Mouse (Mus musculus) megakaryocyte, embryonic 14.5 days (primary cell): Measurements from ENCODE around the gene Fpgs.

Experiments
- FLI1 ChIP-seq: IDR thresholded peaks from 2 replicates; pipeline ENCODE4 v1.6.1; 2012; ENCODE audit warnings: low read length, inconsistent platforms, mixed read lengths
- GATA1 ChIP-seq: IDR thresholded peaks from 3 replicates; pipeline ENCODE4 v1.6.1; 2012; ENCODE audit warnings: mixed read lengths, low read length, inconsistent platforms, borderline replicate concordance

GRCm38 (mm10) chr2:32673176-32673917, 30.6 kb downstream of the Fpgs start:
- TF ChIP-seq GATA1 (no peak), FLI1 (no peak)
